Mouse (Mus musculus): ENCODE measurements at regions not wholly inside any gene's neighbourhood (a gene's known extent, or its start where the extent isn't known, plus 50 kb on each side); places are given as distances from the start of the nearest gene placed in this dataset.
A peak's percentile ranks its signal among the peaks of the same experiment; 100 is the strongest.

GRCm38 (mm10) chr9:41621341-41621740 lies 459.8 kb upstream of the Ubash3b start:
- WGBS: 86% methylated on average over 8 of the region's 8 CpGs
- Histone ChIP-seq H3K4me3 (replicated peaks) (no peak overlapping the region), H3K36me3 (no peaks in the 10 kb centered on the region), H3K9ac (replicated peaks) (no peak overlapping the region), H3K4me1 (replicated peaks) (0 out of 2 replicates have a peak, but pooled peaks cover 5% of the 10 kb centered on the region), H3K27me3 (no peaks in the 10 kb centered on the region), H3K4me2 (replicated peaks) (no peak overlapping the region), H3K27ac (no peak overlapping the region), H3K9me3 (no peaks in the 10 kb centered on the region)
- ATAC-seq: no peak

DNA sequence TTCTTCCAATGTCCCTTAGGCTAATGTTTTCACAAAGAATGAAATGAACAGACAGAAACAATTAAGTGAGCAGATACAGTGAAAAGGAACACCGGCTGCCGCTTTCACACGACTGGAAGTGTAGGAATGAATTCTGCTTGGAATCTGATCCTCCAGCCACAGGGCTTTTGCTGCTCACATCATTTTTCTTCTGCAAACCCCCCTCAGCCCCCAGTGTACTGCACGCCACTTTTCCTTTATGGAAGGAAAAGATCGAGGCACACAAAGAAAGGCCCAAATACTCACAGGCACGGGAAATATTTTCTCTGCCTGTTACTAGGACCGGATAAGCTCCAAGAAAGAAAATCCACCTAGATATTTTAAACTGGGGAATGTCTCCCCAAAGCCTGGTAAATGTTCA lies 452.5 kb upstream of the Ubash3b start:
- Histone ChIP-seq H3K9me3 (no peaks in the 10 kb centered on the region), H3K9ac (replicated peaks) (no peak overlapping the region; the same call in 1 of the 2 replicates), H3K4me1 (replicated peaks) (peaks cover 55% of the 10 kb centered on the region), H3K4me3 (replicated peaks) (no peak overlapping the region), H3K36me3 (no peaks in the 10 kb centered on the region), H3K27me3 (no peaks in the 10 kb centered on the region), H3K27ac (peak overlapping the region; percentile 97), H3K4me2 (replicated peaks) (peak overlapping the region; percentile 15; the same call in 1 of the 2 replicates)
- ATAC-seq: no peak
- WGBS: 15% methylated on average over 7 of the region's 7 CpGs

- WGBS: 9% methylated on average over 14 of the region's 14 CpGs
- peak overlapping the region; percentile 57 for H3K9ac ChIP-seq (replicated peaks)
- 0 out of 2 replicates have a peak, but pooled peaks cover 3% of the 10 kb centered on the region for H3K36me3 ChIP-seq
- no peaks in the 10 kb centered on the region for H3K9me3 ChIP-seq
- H3K4me3 ChIP-seq (replicated peaks): peak overlapping the region; percentile 18
- H3K27ac ChIP-seq: peak overlapping the region; percentile 97
- peaks cover 56% of the 10 kb centered on the region for H3K4me1 ChIP-seq (replicated peaks)
- H3K4me2 ChIP-seq (replicated peaks): peak overlapping the region; percentile 45
- peak; percentile 46 for ATAC-seq
- no peaks in the 10 kb centered on the region for H3K27me3 ChIP-seq
Measured at GRCm38 (mm10) chr9:41612802-41613550, 451.5 kb upstream of the Ubash3b start.

- 6% methylated on average over 7 of the region's 7 CpGs for WGBS
- H3K36me3 ChIP-seq: 0 out of 2 replicates have a peak, but pooled peaks cover 3% of the 10 kb centered on the region
- H3K27me3 ChIP-seq: no peaks in the 10 kb centered on the region
- H3K9ac ChIP-seq (replicated peaks): peak overlapping the region; percentile 57
- peak overlapping the region; percentile 45 for H3K4me2 ChIP-seq (replicated peaks)
- H3K4me1 ChIP-seq (replicated peaks): peaks cover 58% of the 10 kb centered on the region
- peak; percentile 77 for ATAC-seq
- H3K9me3 ChIP-seq: no peaks in the 10 kb centered on the region
- peak overlapping the region; percentile 18 for H3K4me3 ChIP-seq (replicated peaks)
- peak overlapping the region; percentile 97 for H3K27ac ChIP-seq
Measured at GRCm38 (mm10) chr9:41612452-41612795, 450.9 kb upstream of the Ubash3b start.

- no peaks in the 10 kb centered on the region for H3K9me3 ChIP-seq
- WGBS: 2% methylated on average over 11 of the region's 11 CpGs
- H3K27ac ChIP-seq: peak overlapping the region; percentile 97
- peak overlapping the region; percentile 20 for H3K4me3 ChIP-seq (replicated peaks)
- H3K4me2 ChIP-seq (replicated peaks): peak overlapping the region; percentile 45
- H3K4me1 ChIP-seq (replicated peaks): peaks cover 60% of the 10 kb centered on the region
- 0 out of 2 replicates have a peak, but pooled peaks cover 3% of the 10 kb centered on the region for H3K36me3 ChIP-seq
- H3K9ac ChIP-seq (replicated peaks): peak overlapping the region; percentile 57
- peak; percentile 93 for ATAC-seq
- no peaks in the 10 kb centered on the region for H3K27me3 ChIP-seq
Measured at GRCm38 (mm10) chr9:41611534-41612451, 450.3 kb upstream of the Ubash3b start.

- ATAC-seq: no peak
- 0 out of 2 replicates have a peak, but pooled peaks cover 3% of the 10 kb centered on the region for H3K36me3 ChIP-seq
- no peak overlapping the region for H3K4me3 ChIP-seq (replicated peaks)
- H3K9ac ChIP-seq (replicated peaks): peak overlapping the region; percentile 17; the same call in 1 of the 2 replicates
- H3K4me2 ChIP-seq (replicated peaks): 0 out of 2 replicates have a peak overlapping the region, but pooled peaks have one; percentile 2
- peak overlapping the region; percentile 97 for H3K27ac ChIP-seq
- H3K27me3 ChIP-seq: no peaks in the 10 kb centered on the region
- 9% methylated on average over 4 of the region's 4 CpGs for WGBS
- no peaks in the 10 kb centered on the region for H3K9me3 ChIP-seq
- H3K4me1 ChIP-seq (replicated peaks): peaks cover 70% of the 10 kb centered on the region
Measured at GRCm38 (mm10) chr9:41610347-41610746, 448.9 kb upstream of the Ubash3b start.

DNA sequence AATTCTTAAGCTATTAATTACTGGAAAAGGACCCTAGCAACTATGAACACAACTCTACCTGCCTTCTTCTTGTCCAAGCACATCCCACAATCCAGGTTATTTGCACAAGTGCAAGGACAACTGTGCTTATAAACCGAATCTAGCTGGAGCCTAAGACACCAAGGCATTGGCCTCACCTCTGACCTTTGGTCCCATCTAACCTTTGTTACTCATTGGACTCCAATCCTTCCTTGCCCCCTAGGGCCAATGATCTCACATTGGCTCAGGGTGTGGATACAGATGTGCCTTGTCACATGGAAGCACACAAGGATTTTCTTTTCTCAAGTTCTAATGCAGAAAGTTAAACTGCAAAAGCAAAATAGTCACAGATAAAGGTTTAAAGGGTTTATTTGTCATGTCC lies 444.6 kb upstream of the Ubash3b start:
- 59% methylated on average over 1 of the region's 1 CpGs for WGBS
- Histone ChIP-seq H3K9ac (replicated peaks) (no peak overlapping the region), H3K4me1 (replicated peaks) (peaks cover 44% of the 10 kb centered on the region), H3K27me3 (no peaks in the 10 kb centered on the region), H3K27ac (peak overlapping the region; percentile 14; the same call in 1 of the 2 replicates), H3K36me3 (0 out of 2 replicates have a peak, but pooled peaks cover 3% of the 10 kb centered on the region), H3K4me3 (replicated peaks) (no peak overlapping the region), H3K4me2 (replicated peaks) (no peak overlapping the region), H3K9me3 (no peaks in the 10 kb centered on the region)
- ATAC-seq: no peak

DNA sequence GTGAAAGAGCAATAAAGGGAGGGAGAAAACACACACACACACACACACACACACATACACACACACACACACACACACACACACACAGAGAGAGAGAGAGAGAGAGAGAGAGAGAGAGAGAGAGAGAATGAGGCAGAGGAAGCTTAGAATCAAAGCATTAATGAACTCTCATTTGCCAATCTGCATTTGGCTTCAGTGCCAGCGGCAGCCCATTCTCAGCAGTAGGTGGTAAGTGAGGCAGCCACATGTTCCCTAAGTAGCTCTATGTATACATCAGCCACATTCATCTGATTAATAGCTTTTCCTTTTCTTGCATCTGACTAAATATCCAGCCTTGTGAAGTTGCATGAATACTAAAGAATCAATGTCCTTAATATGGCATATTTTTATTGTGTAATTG lies 443.4 kb upstream of the Ubash3b start:
- H3K4me2 ChIP-seq (replicated peaks): no peak overlapping the region
- H3K4me3 ChIP-seq (replicated peaks): no peak overlapping the region
- no peak for ATAC-seq
- 0 out of 2 replicates have a peak, but pooled peaks cover 3% of the 10 kb centered on the region for H3K36me3 ChIP-seq
- H3K27ac ChIP-seq: peak overlapping the region; percentile 14; the same call in 1 of the 2 replicates
- 44% methylated on average over 1 of the region's 1 CpGs for WGBS
- no peaks in the 10 kb centered on the region for H3K9me3 ChIP-seq
- H3K4me1 ChIP-seq (replicated peaks): peaks cover 45% of the 10 kb centered on the region
- H3K9ac ChIP-seq (replicated peaks): no peak overlapping the region
- no peaks in the 10 kb centered on the region for H3K27me3 ChIP-seq

- Histone ChIP-seq H3K27me3 (no peaks in the 10 kb centered on the region), H3K4me1 (replicated peaks) (peaks cover 61% of the 10 kb centered on the region), H3K9me3 (no peaks in the 10 kb centered on the region), H3K9ac (replicated peaks) (no peak overlapping the region; the same call in 1 of the 2 replicates), H3K4me2 (replicated peaks) (no peak overlapping the region), H3K36me3 (no peaks in the 10 kb centered on the region), H3K4me3 (replicated peaks) (no peak overlapping the region), H3K27ac (peak overlapping the region; percentile 59)
- peak; percentile 65 for ATAC-seq
- WGBS: 15% methylated on average over 3 of the region's 3 CpGs
Measured at GRCm38 (mm10) chr9:41600778-41601177, 439.3 kb upstream of the Ubash3b start.

- no peak for ATAC-seq
- no peaks in the 10 kb centered on the region for H3K27me3 ChIP-seq
- no peak overlapping the region for H3K4me3 ChIP-seq (replicated peaks)
- no peak overlapping the region for H3K9ac ChIP-seq (replicated peaks)
- peaks cover 63% of the 10 kb centered on the region for H3K4me1 ChIP-seq (replicated peaks)
- WGBS: 67% methylated on average over 1 of the region's 1 CpGs
- no peaks in the 10 kb centered on the region for H3K36me3 ChIP-seq
- H3K27ac ChIP-seq: 0 out of 2 replicates have a peak overlapping the region, but pooled peaks have one; percentile 27
- no peak overlapping the region for H3K4me2 ChIP-seq (replicated peaks)
- no peaks in the 10 kb centered on the region for H3K9me3 ChIP-seq
Measured at GRCm38 (mm10) chr9:41599874-41600273, 438.4 kb upstream of the Ubash3b start.

GRCm38 (mm10) chr9:41595749-41596148 lies 434.3 kb upstream of the Ubash3b start:
- Histone ChIP-seq H3K4me1 (replicated peaks) (peaks cover 90% of the 10 kb centered on the region), H3K27ac (peak overlapping the region; percentile 82), H3K4me2 (replicated peaks) (0 out of 2 replicates have a peak overlapping the region, but pooled peaks have one; percentile 14), H3K9me3 (no peaks in the 10 kb centered on the region), H3K9ac (replicated peaks) (no peak overlapping the region), H3K27me3 (no peaks in the 10 kb centered on the region), H3K36me3 (peaks cover 27% of the 10 kb centered on the region), H3K4me3 (replicated peaks) (no peak overlapping the region)
- peak; percentile 48 for ATAC-seq
- WGBS: 17% methylated on average over 5 of the region's 5 CpGs

All from midbrain, embryonic 13.5 days (tissue).